Mouse (Mus musculus) heart, adult 2 months (tissue): ENCODE data around the gene Shroom3.

Source experiments
- CTCF ChIP-seq: fragments of 200-600 bp; IDR thresholded peaks from 2 replicates; pipeline ENCODE4 v1.8.1; 2022; ENCODE audit warnings: antibody characterized with exemption, mild to moderate bottlenecking, moderate library complexity
- EP300 ChIP-seq: fragments of 200-500 bp; IDR thresholded peaks from 2 replicates; pipeline ENCODE4 v1.6.1; 2011; ENCODE audit warnings: low read depth, low read length, control low read depth; ENCODE audit not compliant: insufficient read depth
- POLR2A ChIP-seq: fragments of 200-500 bp; IDR thresholded peaks from 2 replicates; pipeline ENCODE4 v1.6.1; 2011; ENCODE audit warnings: mild to moderate bottlenecking, low read depth, low read length, control low read depth; ENCODE audit not compliant: insufficient read depth

DNA sequence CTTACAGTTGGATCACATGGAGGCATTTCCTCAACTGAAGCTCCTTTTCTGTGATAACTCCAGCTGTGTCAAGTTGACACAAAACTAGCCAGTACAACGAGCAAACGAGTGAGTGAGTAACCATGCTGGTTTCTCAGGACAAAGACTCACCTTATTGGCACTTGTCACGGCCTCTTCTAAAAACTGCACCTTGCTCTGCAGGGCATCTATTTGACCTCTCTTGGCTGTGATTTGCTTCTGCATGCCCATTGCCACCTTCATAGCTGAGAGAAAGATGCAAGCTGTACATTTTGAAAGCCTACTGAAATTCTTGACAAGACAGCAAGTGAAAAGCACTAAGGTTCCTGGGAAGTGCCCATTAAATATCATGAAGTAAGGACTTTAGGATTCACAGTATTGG is 42.4 kb upstream of the Shroom3 start:
- TF ChIP-seq POLR2A (no peak), CTCF (no peak), EP300 (no peak)
